Mouse (Mus musculus): Measurements from ENCODE around the gene Lgr6. TPM values are rescaled to one million over a fixed set of nuclear protein-coding genes. Genes with fewer than 3 reads are reported as not detected.

Lgr6 gene
- total RNA-seq, 2 experiments from 2014 or later, result 14.6 to 17.5 TPM

- intact Hi-C loops (cut with DNase I), result no loop called here
- no peak for DNase-seq (ENCODE audit: low spot score)
Measured at GRCm38 (mm10) chr1:135085296-135085871, 19.7 kb downstream of the Lgr6 start.

GRCm38 (mm10) chr1:135083465-135083864, 21.6 kb downstream of the Lgr6 start:
- intact Hi-C loops (cut with DNase I), result no loop called here
- no peak for DNase-seq (ENCODE audit: low spot score)

GRCm38 (mm10) chr1:135082267-135082666, 22.8 kb downstream of the Lgr6 start:
- DNase-seq (ENCODE audit: low spot score), result no peak
- intact Hi-C loops (cut with DNase I), result no loop called here

GRCm38 (mm10) chr1:135079021-135079420, 26.1 kb downstream of the Lgr6 start:
- DNase-seq (ENCODE audit: low spot score), result no peak
- intact Hi-C loops (cut with DNase I), result no loop called here

- intact Hi-C loops (cut with DNase I), result no loop called here
- no peak for DNase-seq (ENCODE audit: low spot score)
Measured at GRCm38 (mm10) chr1:135076470-135076869, 28.6 kb downstream of the Lgr6 start.

- DNase-seq (ENCODE audit: low spot score), result no peak
- intact Hi-C loops (cut with DNase I), result no loop called here
Measured at GRCm38 (mm10) chr1:135075270-135075669, 29.8 kb downstream of the Lgr6 start.

- no peak for DNase-seq (ENCODE audit: low spot score)
- intact Hi-C loops (cut with DNase I), result no loop called here
Measured at GRCm38 (mm10) chr1:135072643-135073042, 32.4 kb downstream of the Lgr6 start.

- intact Hi-C loops (cut with DNase I), result no loop called here
- no peak for DNase-seq (ENCODE audit: low spot score)
Measured at GRCm38 (mm10) chr1:135069841-135070240, 35.2 kb downstream of the Lgr6 start.

GRCm38 (mm10) chr1:135064525-135064924, 40.6 kb downstream of the Lgr6 start:
- intact Hi-C loops (cut with DNase I), result no loop called here
- no peak for DNase-seq (ENCODE audit: low spot score)

GRCm38 (mm10) chr1:135062936-135063335, 42.1 kb downstream of the Lgr6 start:
- no peak for DNase-seq (ENCODE audit: low spot score)
- intact Hi-C loops (cut with DNase I), result no loop called here

GRCm38 (mm10) chr1:135061300-135061699, 43.8 kb downstream of the Lgr6 start:
- no peak for DNase-seq (ENCODE audit: low spot score)
- intact Hi-C loops (cut with DNase I), result no loop called here

GRCm38 (mm10) chr1:135060174-135060573, 44.9 kb downstream of the Lgr6 start:
- intact Hi-C loops (cut with DNase I), result no loop called here

GRCm38 (mm10) chr1:135056901-135057300, 48.2 kb downstream of the Lgr6 start:
- intact Hi-C loops (cut with DNase I), result no loop called here
- no peak for DNase-seq (ENCODE audit: low spot score)

More at GRCm38 (mm10) chr1:135060174-135060573, 44.9 kb downstream of the Lgr6 start:
- DNase-seq (ENCODE audit: low spot score), result no peak

- intact Hi-C loops (cut with DNase I), result no loop called here
- DNase-seq (ENCODE audit: low spot score), result no peak
Measured at GRCm38 (mm10) chr1:135054121-135054520, 51.0 kb downstream of the Lgr6 start.

- intact Hi-C loops (cut with DNase I), result no loop called here
- no peak for DNase-seq (ENCODE audit: low spot score)
Measured at GRCm38 (mm10) chr1:135044439-135044838, 60.6 kb downstream of the Lgr6 start.

GRCm38 (mm10) chr1:135036297-135036696, 68.8 kb downstream of the Lgr6 start:
- no peak for DNase-seq (ENCODE audit: low spot score)
- intact Hi-C loops (cut with DNase I), result no loop called here

- intact Hi-C loops (cut with DNase I), result loop anchor here (5.0 kb wide), 1 partner anchor 75 kb away; the partner anchor contains the start of gene Lgr6
- DNase-seq (ENCODE audit: low spot score), result no peak
Measured at GRCm38 (mm10) chr1:135032658-135033057, 72.4 kb downstream of the Lgr6 start.

- intact Hi-C loops (cut with DNase I), result loop anchor here (5.0 kb wide), 1 partner anchor 77 kb away; the partner anchor contains the start of gene Lgr6
Measured at GRCm38 (mm10) chr1:135030121-135030520, 75.0 kb downstream of the Lgr6 start.

GRCm38 (mm10) chr1:135026275-135026674, 78.8 kb downstream of the Lgr6 start:
- intact Hi-C loops (cut with DNase I), result no loop called here
- DNase-seq (ENCODE audit: low spot score), result no peak

More at GRCm38 (mm10) chr1:135030121-135030520, 75.0 kb downstream of the Lgr6 start:
- DNase-seq (ENCODE audit: low spot score), result no peak

- intact Hi-C loops (cut with DNase I), result no loop called here
- DNase-seq (ENCODE audit: low spot score), result no peak
Measured at GRCm38 (mm10) chr1:135023583-135023982, 81.5 kb downstream of the Lgr6 start.

GRCm38 (mm10) chr1:135021936-135022335, 83.1 kb downstream of the Lgr6 start:
- intact Hi-C loops (cut with DNase I), result no loop called here
- no peak for DNase-seq (ENCODE audit: low spot score)

GRCm38 (mm10) chr1:135020970-135021369, 84.1 kb downstream of the Lgr6 start:
- DNase-seq (ENCODE audit: low spot score), result no peak
- intact Hi-C loops (cut with DNase I), result no loop called here
